Mouse (Mus musculus): ENCODE results near the gene Skil. TPM values are rescaled to one million over a fixed set of nuclear protein-coding genes. Genes with fewer than 3 reads are reported as not detected.
A peak's percentile ranks its signal among the peaks of the same experiment; 100 is the strongest.

Skil gene
- polyA plus RNA-seq, 1 experiment: 7.7 TPM

DNA sequence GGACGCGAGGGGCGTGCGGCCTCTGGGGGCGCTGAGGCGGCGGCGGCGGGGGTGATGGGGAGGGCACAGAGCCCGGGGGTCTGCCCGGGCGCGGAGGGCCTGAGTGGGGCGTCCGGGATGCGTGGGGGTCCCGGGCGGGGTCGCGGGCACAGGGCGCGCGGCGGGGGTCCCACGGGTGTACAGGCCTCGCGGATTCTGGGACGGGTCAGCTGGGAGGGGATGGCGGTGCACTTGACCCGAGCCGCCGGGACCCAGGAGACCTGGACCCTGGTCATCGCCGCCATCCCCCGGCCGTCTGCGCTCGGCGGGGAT, 277 bp downstream of the Skil start:
- Histone ChIP-seq H3K4me3 (ENCODE audit: insufficient read depth, low read depth, low read length) (peak overlapping the region; percentile 74), H3K36me3 (ENCODE audit: control insufficient read depth, insufficient read depth, low read length) (no peaks in the 10 kb centered on the region; the same call in 1 of the 2 replicates), H3K4me1 (ENCODE audit: control insufficient read depth, insufficient read depth, low read length) (peaks cover 8% of the 10 kb centered on the region; the same call in 1 of the 2 replicates), H3K27ac (ENCODE audit: insufficient read depth, low read depth, low read length) (peak overlapping the region; percentile 79), H3K27me3 (replicated peaks; ENCODE audit: control insufficient read depth, insufficient read depth, low read length) (no peaks in the 10 kb centered on the region)
- TF ChIP-seq CTCF (conservative IDR thresholded peaks at IDR 0.05; ENCODE audit: insufficient read depth, insufficient read length, low read depth, low read length) (no peak), POLR2A (IDR thresholded peaks at IDR 0.05; ENCODE audit: low read depth, low read length) (no peak)
- WGBS: 2% methylated on average over 32 of the region's 39 CpGs
- no peak for DNase-seq

DNA sequence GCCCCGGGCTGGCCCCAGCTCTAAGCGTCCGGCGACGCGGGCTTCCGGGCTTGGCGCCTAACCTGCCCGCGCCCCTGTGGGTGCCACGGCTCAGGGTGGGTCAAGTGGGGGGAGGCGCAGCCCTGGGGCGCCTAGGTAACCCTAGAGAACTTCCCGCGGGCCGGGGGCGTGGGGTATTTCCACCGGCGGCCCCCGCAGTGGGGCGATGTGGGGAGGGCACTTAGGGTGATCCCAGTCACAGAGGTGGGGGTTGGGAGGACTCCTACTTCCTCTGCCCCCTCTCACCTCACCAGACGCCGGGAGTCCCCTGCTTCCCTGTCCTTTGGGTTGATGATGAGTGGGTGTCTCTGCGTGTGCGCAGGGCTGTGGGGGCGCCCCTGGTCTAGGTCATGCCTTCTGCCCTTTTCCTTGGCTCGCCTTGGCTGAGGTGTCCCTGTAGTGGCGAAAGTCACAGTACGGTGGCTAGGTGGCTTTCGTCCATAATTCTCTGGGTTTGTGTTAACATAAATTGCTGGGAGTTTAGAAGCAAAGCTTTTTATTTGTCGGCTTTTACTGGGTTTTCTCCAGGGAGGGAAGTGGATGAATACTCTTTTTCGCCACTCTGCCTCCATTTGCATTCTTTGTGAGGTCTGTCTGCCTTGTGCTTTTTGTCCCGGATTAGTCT, 765 bp downstream of the Skil start:
- peak; percentile 68 for DNase-seq
- 1% methylated on average over 33 of the region's 33 CpGs for WGBS

DNA sequence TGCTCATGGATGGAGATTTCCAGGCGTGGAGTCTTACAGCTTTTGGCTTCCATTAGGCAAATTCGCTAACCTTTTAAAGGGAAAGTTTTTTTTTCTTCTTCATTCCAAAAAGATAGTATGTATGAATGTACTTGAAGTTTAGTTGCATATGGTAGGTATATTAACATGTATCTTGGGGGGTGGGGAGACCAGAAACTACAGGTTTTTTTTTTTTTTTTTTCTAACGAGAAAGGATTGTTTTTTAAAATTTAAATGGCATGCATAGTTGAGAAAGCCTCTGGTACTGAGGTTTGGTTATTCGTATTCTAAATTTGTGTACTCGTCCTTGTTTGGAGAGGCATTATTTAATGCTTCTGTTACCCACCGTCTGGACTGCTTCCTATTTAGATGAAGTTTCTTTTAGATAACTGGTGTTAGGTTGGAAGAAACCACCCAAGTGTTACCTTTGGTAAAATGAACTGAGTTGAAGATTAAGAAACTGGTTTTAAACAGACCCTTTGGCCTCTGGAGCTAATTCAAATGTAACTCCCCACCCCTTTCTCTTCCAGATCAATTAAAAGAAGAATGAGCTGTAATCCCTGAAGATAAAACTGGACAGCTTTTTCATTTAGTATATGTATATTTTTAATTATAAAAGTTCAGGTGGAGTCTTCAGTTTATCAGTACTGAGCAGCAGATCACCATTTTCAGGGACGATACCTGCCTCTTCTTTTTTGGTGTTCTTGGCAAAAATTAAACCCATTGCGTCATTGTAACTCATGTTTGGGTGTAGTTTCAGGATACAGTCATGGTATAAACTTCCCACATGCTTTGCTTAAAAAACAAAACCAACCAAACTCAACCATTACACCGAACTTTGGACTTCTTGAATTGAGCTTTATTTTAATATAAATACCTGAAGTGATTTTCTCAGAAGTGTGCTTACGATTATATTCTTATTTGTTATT, 1.6 kb downstream of the Skil start:
- peak overlapping the region; percentile 79 for H3K27ac ChIP-seq (ENCODE audit: insufficient read depth, low read depth, low read length)
- DNase-seq: peak; percentile 38

More for the DNA sequence above, 765 bp downstream of the Skil start:
- peaks cover 8% of the 10 kb centered on the region; the same call in 1 of the 2 replicates for H3K4me1 ChIP-seq (ENCODE audit: control insufficient read depth, insufficient read depth, low read length)
- no peaks in the 10 kb centered on the region for H3K27me3 ChIP-seq (replicated peaks; ENCODE audit: control insufficient read depth, insufficient read depth, low read length)
- H3K27ac ChIP-seq (ENCODE audit: insufficient read depth, low read depth, low read length): peak overlapping the region; percentile 79
- TF ChIP-seq CTCF (conservative IDR thresholded peaks at IDR 0.05; ENCODE audit: insufficient read depth, insufficient read length, low read depth, low read length) (no peak), POLR2A (IDR thresholded peaks at IDR 0.05; ENCODE audit: low read depth, low read length) (no peak)
- no peaks in the 10 kb centered on the region; the same call in 1 of the 2 replicates for H3K36me3 ChIP-seq (ENCODE audit: control insufficient read depth, insufficient read depth, low read length)
- H3K4me3 ChIP-seq (ENCODE audit: insufficient read depth, low read depth, low read length): peak overlapping the region; percentile 74

DNA sequence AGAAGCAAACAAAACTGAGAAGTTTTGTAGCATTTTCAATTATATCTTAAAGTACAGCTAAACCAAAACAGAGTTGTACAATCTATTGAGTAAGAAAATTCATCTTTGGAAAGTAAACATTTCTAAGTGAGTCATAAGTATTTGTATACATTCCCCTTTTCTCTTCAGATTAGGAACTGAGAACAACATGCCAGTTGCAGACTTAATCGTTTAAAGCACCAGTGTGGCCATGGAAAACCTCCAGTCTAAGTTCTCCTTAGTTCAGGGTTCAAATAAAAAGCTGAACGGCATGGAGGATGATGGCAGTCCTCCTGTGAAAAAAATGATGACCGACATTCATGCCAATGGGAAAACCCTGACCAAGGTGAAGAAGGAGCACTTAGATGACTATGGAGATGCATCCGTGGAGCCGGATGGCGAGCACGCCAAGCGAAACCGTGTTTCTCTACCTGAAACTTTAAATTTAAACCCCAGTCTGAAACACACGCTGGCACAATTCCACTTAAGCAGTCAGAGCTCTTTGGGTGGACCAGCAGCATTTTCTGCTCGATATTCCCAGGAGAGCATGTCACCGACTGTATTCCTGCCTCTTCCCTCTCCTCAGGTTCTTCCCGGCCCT, 2.4 kb downstream of the Skil start:
- no peak overlapping the region for H3K4me3 ChIP-seq (ENCODE audit: insufficient read depth, low read depth, low read length)
- 79% methylated on average over 13 of the region's 13 CpGs for WGBS
- no peak overlapping the region for H3K27ac ChIP-seq (ENCODE audit: insufficient read depth, low read depth, low read length)
- H3K27me3 ChIP-seq (replicated peaks; ENCODE audit: control insufficient read depth, insufficient read depth, low read length): no peaks in the 10 kb centered on the region
- TF ChIP-seq POLR2A (IDR thresholded peaks at IDR 0.05; ENCODE audit: low read depth, low read length): no peak
- no peak for TF ChIP-seq CTCF (conservative IDR thresholded peaks at IDR 0.05; ENCODE audit: insufficient read depth, insufficient read length, low read depth, low read length)
- peaks cover 10% of the 10 kb centered on the region; the same call in 1 of the 2 replicates for H3K4me1 ChIP-seq (ENCODE audit: control insufficient read depth, insufficient read depth, low read length)
- no peaks in the 10 kb centered on the region; the same call in 1 of the 2 replicates for H3K36me3 ChIP-seq (ENCODE audit: control insufficient read depth, insufficient read depth, low read length)
- DNase-seq: no peak

More for the DNA sequence above, 1.6 kb downstream of the Skil start:
- TF ChIP-seq POLR2A (IDR thresholded peaks at IDR 0.05; ENCODE audit: low read depth, low read length): no peak
- no peak for TF ChIP-seq CTCF (conservative IDR thresholded peaks at IDR 0.05; ENCODE audit: insufficient read depth, insufficient read length, low read depth, low read length)
- H3K36me3 ChIP-seq (ENCODE audit: control insufficient read depth, insufficient read depth, low read length): no peaks in the 10 kb centered on the region; the same call in 1 of the 2 replicates
- H3K4me1 ChIP-seq (ENCODE audit: control insufficient read depth, insufficient read depth, low read length): peaks cover 8% of the 10 kb centered on the region; the same call in 1 of the 2 replicates
- no peaks in the 10 kb centered on the region for H3K27me3 ChIP-seq (replicated peaks; ENCODE audit: control insufficient read depth, insufficient read depth, low read length)
- WGBS: 33% methylated on average over 10 of the region's 10 CpGs
- peak overlapping the region; percentile 74 for H3K4me3 ChIP-seq (ENCODE audit: insufficient read depth, low read depth, low read length)

DNA sequence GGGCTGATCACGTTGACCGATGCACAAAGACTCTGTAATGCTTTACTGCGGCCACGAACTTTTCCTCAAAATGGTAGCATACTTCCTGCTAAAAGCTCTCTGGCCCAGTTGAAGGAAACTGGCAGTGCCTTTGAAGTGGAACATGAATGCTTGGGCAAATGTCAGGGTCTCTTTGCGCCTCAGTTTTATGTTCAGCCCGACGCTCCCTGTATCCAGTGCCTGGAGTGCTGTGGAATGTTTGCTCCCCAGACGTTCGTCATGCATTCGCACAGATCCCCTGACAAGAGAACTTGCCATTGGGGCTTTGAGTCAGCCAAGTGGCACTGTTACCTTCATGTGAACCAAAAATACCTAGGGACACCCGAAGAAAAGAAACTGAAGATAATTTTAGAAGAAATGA, 3.1 kb downstream of the Skil start:
- Histone ChIP-seq H3K4me3 (ENCODE audit: insufficient read depth, low read depth, low read length) (no peak overlapping the region), H3K27me3 (replicated peaks; ENCODE audit: control insufficient read depth, insufficient read depth, low read length) (no peaks in the 10 kb centered on the region), H3K36me3 (ENCODE audit: control insufficient read depth, insufficient read depth, low read length) (no peaks in the 10 kb centered on the region; the same call in 1 of the 2 replicates), H3K27ac (ENCODE audit: insufficient read depth, low read depth, low read length) (no peak overlapping the region), H3K4me1 (ENCODE audit: control insufficient read depth, insufficient read depth, low read length) (peaks cover 10% of the 10 kb centered on the region; the same call in 1 of the 2 replicates)
- WGBS: 53% methylated on average over 11 of the region's 11 CpGs
- TF ChIP-seq CTCF (conservative IDR thresholded peaks at IDR 0.05; ENCODE audit: insufficient read depth, insufficient read length, low read depth, low read length) (no peak), POLR2A (IDR thresholded peaks at IDR 0.05; ENCODE audit: low read depth, low read length) (no peak)
- DNase-seq: no peak

DNA sequence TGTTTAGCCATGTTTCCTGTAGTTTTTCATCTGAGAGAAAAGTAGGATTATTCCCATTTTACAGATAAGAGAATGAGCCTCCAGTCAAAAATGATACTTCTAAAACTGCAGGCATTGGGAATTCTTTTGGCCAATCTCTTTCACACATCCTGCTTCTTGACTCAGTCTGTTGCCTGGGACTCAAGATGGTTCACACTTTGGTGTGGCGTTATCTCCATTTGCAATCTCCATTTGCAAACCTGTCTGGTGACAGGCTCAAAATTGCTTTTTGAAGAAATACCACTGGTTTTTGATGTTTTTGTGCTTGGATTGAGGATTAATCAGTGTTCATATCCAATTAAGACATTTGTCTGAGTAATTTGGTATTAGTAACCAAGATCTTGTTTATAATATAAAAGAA, 3.7 kb downstream of the Skil start:
- WGBS: 96% methylated on average over 1 of the region's 1 CpGs
- no peak overlapping the region for H3K27ac ChIP-seq (ENCODE audit: insufficient read depth, low read depth, low read length)
- H3K4me1 ChIP-seq (ENCODE audit: control insufficient read depth, insufficient read depth, low read length): peaks cover 7% of the 10 kb centered on the region; the same call in 1 of the 2 replicates
- no peaks in the 10 kb centered on the region; the same call in 1 of the 2 replicates for H3K36me3 ChIP-seq (ENCODE audit: control insufficient read depth, insufficient read depth, low read length)
- no peak overlapping the region for H3K4me3 ChIP-seq (ENCODE audit: insufficient read depth, low read depth, low read length)
- DNase-seq: no peak
- TF ChIP-seq CTCF (conservative IDR thresholded peaks at IDR 0.05; ENCODE audit: insufficient read depth, insufficient read length, low read depth, low read length): no peak
- TF ChIP-seq POLR2A (IDR thresholded peaks at IDR 0.05; ENCODE audit: low read depth, low read length): no peak
- no peaks in the 10 kb centered on the region for H3K27me3 ChIP-seq (replicated peaks; ENCODE audit: control insufficient read depth, insufficient read depth, low read length)
